In the genomic region with DNA sequence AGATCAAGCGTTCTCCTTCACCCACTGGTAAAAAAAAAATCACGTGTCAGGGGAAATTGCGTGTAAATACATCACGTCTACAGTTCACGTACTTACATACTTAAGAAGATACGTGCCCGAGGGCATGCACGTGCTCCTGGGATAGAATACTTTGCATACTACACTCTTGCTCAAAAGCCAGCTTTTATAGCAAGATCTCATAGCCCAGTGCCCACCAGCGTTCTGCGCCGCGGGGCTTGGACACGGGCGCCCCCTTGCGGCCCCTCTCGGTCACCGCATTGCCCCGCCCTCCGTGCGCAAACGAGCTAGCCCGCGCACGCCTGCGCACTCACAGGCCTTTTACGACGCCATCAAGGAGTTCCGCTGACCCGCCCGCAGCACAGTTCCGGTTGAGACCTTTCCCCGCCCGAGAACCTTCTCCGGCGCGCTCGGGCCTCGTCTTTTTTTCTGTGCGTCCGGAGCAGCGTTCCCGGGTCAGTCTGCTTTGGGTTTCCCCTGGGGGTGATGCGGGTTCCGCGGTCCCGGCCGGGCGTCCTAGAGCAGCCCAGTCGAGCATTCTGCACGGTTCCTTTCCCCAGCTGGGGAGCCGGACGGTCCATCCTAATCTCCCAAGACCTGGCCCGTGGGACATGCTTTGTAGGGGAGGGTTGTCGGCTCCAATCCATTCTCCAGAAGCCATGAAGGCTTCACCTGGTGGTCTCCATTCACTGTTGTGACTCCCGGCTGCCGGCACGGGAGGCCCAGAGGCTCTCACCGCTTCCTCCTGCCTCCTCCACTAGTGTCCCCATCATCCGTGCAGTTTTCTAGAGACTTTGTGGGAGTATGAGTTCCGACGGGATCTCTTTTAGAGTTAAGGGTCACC, we compare ENCODE assay signal across 8 mouse cellular contexts. TPM values are rescaled to one million over a fixed set of nuclear protein-coding genes. Genes with fewer than 3 reads are reported as not detected.
DNase-seq lines count a peak whose midpoint lies in the region; ATAC-seq lines count a peak whose summit lies in the region.

A gene (plus strand): TSS at position 169 of the 862 bp plus-strand sequence.

- intact Hi-C loops in gastrocnemius, postnatal 14 days (cut with DNase I; ENCODE audit: low total_unique reads) = loop anchor here (10.0 kb wide), 2 partner anchors 52 to 322 kb away; a partner anchor contains a TSS
- intact Hi-C loops in left cerebral cortex, postnatal 10 days (cut with DNase I) = no loop called here

- DNase-seq in adrenal gland, adult (ENCODE audit: inconsistent age in 2 of 2, low spot score in 1 of 2) = peak; percentile 95 to 98
- peak; percentile 95 for DNase-seq in embryo, embryonic 10.5 days (ENCODE audit: low spot score)
- peak; percentile 93 for DNase-seq in gastrocnemius, postnatal 14 days
- peak; percentile 88 to 95 for DNase-seq in left cerebral cortex, postnatal 10 days (ENCODE audit: extremely low spot score in 1 of 2, low spot score in 2 of 2)
- peak; percentile 96 for DNase-seq in right cerebral cortex, postnatal 25 days
- DNase-seq in urinary bladder, postnatal 4 days (ENCODE audit: low spot score in 2 of 2) = peak; percentile 91

- peak; percentile 74 for ATAC-seq in inflammation-experienced regulatory T-cells, adult 6 months
- peak; percentile 69 for ATAC-seq in megakaryocyte-erythroid progenitor cell, adult 5-6 weeks (replicated peaks; ENCODE audit: low FRiP score, low TSS enrichment, poor library complexity, severe bottlenecking)

RNA-seq across cellular contexts. Expression of the gene that starts here (rescaled TPM):
- total RNA-seq in gastrocnemius, postnatal 14 days (2021) = 10 to 100 TPM; 20.1 to 20.9 TPM
- 10 to 100 TPM; 19.6 to 27.0 (median 23.3) TPM for polyA plus RNA-seq in inflammation-experienced regulatory T-cells, adult 6 months (2017; shearing (Covaris generic))
- 10 to 100 TPM; 31.2 to 32.3 TPM for total RNA-seq in left cerebral cortex, postnatal 10 days (2021)
- 14.3 and 16.1 TPM in 2 replicates for total RNA-seq in megakaryocyte-erythroid progenitor cell, adult 5-6 weeks (2014; fragmentation: Nextera tagmentation)
- 22.2 and 31.3 TPM in 2 replicates for total RNA-seq in megakaryocyte-erythroid progenitor cell, adult 5-6 weeks (2017)

Comparison
In these comparisons a context has a peak if more than half of its experiments do, and no peak if none do; other contexts are left out.
1. Peak in every context shown above with its lines: DNase-seq and ATAC-seq.